Mouse (Mus musculus) small intestine, adult 2 months (tissue): ENCODE results near the gene H2-DMb1.

ENCODE experiments used
- CTCF ChIP-seq: fragments of 200-500 bp; IDR thresholded peaks from 2 replicates; pipeline ENCODE4 v1.5.1; 2012; ENCODE audit warnings: low read depth, mild to moderate bottlenecking, control low read depth, inconsistent platforms, low read length, moderate library complexity, mixed read lengths; ENCODE audit not compliant: insufficient replicate concordance, insufficient read length; ENCODE audit errors: extremely low read depth
- POLR2A ChIP-seq: fragments of 200-500 bp; IDR thresholded peaks from 2 replicates; pipeline ENCODE4 v1.6.1; 2012; ENCODE audit warnings: low read depth, mild to moderate bottlenecking, control low read depth, inconsistent platforms, low read length, moderate library complexity

DNA sequence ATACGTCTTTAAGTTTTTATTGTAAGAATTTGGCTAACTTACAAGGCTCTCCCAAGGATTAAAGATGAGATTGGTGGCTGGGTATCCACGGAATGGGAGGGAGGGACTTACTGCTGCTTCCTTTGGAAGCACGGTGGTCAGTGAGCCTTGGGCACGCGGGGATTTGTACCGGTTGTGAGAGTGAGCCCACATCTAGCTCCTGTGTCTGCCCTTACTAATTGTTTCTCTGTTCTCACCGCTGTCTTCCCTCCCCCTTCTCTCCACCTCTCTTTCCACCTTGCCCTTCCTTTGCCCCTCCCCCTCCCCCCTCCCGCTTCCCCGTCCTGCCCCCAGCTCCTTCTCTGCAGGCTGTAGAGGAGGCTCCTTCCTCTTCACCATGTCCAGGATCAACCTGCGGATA is 55.5 kb downstream of the H2-DMb1 start:
- TF ChIP-seq POLR2A: no peak
- no peak for TF ChIP-seq CTCF
